Mouse (Mus musculus): Measurements from ENCODE around the gene Pde10a.
"Not testable (repeated sequence)": the region's sequence is repeated elsewhere in the genome, so short reads cannot be mapped to it uniquely, and the experiment has no call there.

Gene Pde10a

DNA sequence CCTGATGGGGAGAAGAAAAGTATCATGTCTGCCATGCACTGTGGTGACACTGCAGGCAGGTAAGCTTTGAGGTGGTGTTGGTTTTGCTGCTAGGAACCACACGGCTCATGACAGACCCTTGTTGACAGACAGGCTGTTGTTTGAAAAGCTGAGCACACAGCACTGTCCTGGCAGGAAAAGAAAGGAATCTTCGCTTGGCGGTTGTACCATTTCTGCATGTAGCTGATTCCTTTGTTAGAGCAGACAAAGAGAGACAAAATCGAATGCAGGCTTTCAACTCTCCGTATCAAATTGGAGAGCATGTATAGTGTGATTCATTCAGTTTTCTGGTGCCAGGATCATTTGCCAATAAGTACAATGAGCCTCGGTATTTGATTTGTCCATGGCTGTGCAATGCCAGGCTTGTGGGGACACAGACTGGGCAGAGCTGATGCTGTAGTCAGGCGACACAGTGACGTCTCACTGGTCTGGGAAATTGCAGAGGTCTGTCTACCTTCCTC is 122.2 kb downstream of the Pde10a start:
- no peak for DNase-seq (ENCODE audit: low spot score)

DNA sequence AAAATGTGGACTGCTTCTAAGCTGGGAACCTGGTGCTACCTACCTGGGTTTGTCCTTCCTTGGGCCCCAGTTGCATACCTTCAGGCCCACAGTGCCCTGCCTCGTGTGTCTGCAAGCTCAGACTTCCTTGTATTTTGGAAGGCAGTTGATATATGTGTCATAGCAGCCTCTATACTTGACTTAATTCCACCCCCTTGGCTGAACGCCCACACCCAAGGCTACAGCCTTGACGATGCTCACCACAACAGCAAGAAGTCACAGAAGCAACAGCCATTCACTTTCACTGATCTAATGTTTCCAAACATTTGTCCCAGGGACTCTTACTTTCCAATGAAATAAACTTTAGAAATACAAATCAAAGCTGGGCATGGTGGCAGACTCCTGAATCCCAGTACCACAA is 123.1 kb downstream of the Pde10a start:
- DNase-seq (ENCODE audit: low spot score) = no peak

DNA sequence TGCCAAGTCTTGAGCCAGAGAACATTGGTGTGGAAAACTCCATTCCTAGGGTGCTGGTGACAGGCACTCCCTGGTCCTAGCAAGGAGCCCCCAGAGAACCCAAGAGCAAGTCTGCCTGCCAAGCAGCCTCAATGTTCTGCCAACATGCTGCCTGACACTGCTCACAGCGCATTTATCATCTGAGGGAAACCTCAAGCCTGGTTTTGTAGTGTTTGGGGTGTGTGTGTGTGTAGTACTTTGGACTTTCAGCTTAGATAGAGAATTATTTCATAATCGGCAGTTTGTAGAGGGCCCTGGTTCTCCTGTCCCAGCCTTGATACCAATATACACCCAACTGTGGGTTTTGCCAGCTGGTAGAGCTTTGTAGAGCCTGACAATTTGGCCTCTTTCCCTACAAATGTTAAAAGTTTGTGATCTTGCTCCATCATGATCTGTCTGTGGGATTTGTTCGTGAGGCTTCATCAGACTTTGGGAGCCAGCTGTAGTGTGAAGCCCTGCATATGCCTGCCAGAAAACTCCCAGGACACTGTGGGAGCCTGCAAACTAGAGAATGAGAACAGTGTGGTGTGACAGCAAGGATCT is 127.6 kb downstream of the Pde10a start:
- DNase-seq (ENCODE audit: low spot score) = peak; percentile 29

DNA sequence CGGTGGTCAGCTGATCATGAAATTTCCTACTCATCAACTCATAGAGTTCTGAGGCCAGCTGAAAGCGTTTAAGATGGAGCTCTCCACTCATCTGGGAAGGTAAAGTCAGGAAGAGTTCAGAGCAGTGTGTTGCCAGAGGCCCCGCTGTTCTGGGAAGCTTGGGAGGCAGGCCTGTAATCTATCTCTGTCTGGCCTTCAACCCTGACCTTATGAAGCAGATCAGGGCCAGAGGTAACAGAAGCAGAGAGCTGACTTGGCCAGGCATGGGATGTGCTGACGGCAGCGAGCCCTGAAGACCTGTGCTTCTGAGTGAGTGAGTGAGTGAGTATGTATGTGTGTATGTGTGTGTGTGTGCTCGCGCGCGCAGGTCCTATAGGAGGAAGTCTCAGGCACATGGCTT is 132.5 kb downstream of the Pde10a start:
- no peak for DNase-seq (ENCODE audit: low spot score)

DNA sequence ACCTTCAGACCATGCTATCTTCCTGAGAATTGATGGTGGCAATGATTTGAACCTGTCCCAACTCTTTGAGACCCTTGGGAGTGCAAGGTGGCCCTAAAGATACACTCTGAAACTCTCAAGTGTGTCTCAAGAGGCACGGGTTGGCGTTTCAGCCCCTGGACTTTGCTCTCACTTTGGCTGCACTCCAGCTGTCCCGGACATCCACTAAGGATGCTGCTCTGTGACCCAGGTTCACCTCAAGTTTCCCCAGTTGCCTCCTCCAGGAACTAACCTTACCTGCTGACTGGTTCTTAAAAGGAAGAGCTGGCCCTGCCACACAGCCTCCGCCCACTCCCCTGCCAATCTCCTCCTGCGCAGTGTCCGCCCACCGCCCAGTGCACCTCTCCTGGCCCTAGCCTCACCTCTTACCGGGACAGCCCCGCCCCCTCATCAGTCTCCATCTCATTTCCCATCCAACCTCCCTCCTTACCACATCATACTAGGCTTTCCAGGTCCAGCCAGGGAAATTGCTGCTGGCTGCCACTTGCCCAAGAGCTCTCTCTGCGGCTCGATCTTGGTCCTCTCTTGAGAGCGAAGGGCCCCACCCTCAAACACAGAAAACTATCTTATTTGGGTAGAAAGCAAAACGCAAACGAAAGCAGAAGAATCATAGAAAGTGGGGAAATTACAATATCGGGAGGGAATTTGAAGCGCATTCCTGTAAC is 133.7 kb downstream of the Pde10a start:
- DNase-seq (ENCODE audit: low spot score) = no peak

DNA sequence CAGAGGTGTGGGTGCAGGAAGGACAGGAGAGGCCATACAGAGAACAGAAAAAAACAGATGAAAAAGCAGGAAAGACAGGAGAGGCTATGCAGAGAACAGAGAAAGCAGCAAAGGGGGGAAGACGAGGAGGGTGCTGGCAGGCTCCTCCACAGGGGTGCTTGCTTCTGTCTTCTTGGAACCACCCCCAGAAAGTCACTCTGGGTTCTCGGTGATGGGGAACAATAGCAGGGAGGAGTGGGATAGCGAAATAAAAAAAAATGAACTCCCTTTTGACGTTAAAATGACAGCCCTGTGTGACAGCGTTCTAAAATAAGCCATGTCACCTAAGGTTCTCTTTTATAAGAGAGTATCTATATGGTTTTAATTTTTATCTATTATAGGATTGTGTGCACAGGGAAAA is 141.7 kb downstream of the Pde10a start:
- no peak for DNase-seq (ENCODE audit: low spot score)

DNA sequence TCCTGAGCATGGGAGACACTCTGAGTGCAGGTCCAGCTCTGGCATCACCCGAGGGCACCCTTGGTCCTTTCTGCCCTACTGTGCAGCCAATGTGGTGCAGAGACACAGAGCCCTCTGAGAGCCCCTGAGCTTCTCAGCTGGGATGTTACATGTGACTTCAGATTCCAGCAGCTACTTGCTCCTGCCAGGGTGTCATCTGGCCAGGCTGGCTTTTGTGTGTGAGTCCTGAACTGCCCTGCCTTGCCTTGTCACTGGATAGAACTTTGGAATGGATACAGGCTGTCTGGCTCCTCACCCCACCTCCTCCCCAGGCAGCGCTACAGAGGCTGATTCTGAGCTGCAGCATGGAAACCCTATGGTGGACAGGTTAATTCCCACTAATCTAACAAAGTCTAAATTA is 149.5 kb downstream of the Pde10a start:
- DNase-seq (ENCODE audit: low spot score) = no peak

DNA sequence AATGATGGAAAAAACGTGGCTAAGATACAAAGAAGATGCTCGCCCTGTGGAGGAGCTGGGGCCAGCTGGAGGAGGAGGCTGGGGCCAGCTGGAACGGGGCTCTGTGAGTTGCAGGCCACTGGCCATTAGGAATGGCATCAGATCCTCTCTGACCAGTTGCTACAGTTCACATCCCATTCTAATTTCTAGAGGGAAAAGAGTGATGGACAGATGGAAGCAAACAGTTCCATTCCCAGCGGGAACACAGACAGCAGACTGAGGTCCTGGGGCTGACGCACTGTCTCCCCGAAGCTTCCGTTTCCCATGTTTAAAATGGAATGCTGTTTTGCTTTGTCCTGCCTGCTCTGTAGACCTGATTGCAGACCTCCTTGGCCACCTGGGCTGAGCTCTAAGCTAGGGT is 161.2 kb downstream of the Pde10a start:
- DNase-seq (ENCODE audit: low spot score) = no peak

DNA sequence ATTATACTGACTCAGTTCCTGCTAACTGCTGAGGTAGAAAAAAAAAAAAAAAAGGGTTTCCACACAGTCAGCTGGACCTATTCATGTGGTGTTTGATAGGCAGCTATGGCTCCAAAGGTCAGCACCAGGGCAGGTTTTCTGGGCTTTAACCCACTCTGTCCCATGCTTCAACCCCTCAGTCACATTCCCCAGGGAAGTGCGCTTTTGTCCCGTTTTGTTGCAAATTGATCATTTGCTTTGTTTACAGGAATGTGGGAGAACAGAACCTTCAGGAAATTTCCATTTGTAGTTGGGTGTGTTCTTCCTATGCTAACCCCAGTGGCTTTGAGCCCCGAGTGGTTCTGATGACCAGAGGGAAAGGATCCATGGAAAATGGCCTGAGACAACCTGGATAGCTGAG is 162.9 kb downstream of the Pde10a start:
- DNase-seq (ENCODE audit: low spot score) = no peak

DNA sequence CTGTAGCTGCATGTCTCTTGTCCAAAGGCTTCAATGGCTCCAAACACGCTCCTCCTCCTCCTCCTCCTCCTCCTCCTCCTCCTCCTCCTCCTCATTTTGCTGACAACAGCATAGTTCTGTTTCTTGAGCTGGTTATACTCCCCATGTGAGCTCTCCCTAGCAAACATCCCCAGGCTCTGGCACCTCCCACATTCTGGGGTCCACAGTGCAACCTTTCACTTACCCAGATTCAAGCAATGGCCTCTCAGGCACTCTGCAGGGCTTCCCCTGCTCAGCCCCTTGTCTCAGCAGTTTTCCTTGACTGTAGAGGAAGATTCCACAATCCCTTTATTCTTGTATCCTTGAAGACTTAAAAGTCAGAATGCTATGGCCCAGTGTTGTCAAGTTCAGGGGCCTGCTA is 173.1 kb downstream of the Pde10a start:
- no peak for DNase-seq (ENCODE audit: low spot score)

DNA sequence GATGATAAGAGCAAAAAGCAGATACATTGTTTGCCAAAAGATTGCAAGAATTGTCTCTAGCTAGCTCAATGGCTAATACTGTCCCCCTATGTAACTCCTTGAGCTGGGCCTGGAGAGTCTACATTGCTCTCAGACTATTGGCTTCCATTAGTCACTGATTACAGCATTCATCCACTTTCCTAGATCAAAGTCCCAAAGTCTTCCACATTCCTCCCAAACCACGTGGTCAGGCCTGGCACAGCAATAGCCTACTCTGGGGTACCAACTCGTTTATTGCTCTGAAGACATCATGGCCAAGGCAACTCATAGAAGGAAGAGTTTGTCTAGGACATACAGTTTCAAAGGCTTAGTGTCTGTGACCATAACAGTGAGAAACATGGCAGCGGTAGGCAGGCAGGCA is 173.6 kb downstream of the Pde10a start:
- DNase-seq (ENCODE audit: low spot score) = no peak

DNA sequence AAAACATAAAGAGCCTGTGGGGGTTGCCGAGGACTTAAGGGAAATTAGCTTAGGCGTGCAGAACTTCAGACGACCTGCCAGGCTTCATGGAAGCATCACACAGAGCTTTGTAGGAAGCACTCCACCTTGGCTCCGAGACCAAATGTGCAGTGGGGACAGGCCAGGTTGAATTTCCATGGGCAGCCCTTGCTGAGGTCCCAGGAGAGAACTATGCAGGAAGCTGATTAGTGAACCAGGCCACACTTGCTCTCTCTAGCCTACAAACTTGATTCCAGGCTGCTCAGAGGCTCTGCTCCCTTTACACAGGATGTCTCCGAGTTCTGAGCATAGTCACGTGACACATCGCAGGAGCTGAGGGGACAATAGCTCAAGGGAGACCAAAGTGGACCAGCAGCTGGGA is 175.9 kb downstream of the Pde10a start:
- DNase-seq (ENCODE audit: low spot score) = no peak

DNA sequence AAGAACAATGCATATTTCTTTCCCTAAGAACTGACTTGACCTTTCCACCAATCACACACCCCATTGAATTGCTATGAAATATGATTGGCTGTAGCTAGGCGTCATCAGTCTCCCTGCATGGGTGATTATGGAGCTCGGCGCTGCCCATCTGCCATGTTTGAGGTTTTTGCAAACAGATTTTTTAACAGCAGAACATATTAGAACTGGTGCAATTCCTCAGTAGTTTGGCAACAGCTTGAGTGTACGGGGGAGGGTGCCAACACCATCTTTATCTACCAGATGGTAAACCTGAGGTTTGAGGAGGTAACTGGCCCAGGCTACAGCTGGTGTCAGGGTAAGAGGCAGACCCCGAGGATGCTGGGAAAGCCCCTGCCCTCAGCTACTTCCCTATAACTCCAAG is 177.3 kb downstream of the Pde10a start:
- no peak for DNase-seq (ENCODE audit: low spot score)

DNA sequence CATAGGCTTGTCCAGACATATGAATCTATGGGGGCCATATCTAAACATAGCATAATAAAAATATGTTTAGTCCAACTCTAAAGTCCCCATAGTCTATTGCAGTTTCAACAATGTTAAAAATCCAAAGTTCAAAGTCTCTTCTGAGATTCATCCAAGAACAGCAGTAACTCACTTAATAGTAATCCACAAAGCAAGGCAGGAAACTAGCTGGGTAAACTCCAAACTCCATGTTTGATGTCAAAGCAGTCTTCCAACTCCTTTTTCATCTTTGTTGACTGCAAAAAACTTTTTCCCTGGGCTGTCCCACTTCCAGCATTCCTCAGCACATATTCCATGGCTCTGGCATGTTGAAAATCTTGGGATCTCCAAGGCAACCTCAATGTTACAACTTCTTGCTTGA is 182.8 kb downstream of the Pde10a start:
- no peak for DNase-seq (ENCODE audit: low spot score)

DNA sequence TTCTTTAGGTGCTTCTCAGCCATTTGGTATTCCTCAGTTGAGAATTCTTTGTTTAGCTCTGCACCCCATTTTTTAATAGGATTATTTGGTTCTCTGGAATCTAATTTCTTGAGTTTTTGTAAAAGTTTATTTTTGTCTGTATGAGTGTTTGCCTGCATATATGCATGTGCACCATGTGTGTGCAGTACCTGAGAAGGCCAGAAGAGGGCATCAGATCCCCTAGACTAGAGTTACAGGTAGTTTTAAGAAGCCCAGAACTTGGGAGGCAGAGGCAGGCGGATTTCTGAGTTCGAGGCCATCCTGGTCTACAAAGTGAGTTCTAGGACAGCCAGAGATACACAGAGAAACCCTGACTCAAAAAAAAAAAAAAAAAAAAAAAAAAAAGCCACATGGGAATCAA is 187.6 kb downstream of the Pde10a start:
- not testable (repeated sequence) for DNase-seq (ENCODE audit: low spot score)

DNA sequence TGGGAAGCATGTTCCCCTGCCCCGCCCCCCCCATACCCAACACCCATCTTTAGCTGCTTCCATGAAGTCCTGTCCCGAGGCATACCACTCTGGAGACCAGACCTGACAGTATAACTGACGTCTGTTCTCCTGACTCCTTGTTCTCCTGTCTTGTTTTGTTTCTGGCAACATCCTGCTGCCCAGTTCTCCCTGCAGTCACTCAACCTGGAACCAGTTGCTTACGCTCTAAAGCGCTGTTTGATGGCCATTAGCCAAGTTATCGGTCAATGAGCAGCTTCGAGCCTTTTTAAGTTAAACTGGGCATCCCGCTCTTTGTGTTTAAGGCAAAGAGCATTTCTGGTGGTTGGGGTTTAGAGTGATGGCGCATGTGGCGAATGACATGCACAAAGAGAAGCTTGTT is 195.8 kb downstream of the Pde10a start:
- no peak for DNase-seq (ENCODE audit: low spot score)

DNA sequence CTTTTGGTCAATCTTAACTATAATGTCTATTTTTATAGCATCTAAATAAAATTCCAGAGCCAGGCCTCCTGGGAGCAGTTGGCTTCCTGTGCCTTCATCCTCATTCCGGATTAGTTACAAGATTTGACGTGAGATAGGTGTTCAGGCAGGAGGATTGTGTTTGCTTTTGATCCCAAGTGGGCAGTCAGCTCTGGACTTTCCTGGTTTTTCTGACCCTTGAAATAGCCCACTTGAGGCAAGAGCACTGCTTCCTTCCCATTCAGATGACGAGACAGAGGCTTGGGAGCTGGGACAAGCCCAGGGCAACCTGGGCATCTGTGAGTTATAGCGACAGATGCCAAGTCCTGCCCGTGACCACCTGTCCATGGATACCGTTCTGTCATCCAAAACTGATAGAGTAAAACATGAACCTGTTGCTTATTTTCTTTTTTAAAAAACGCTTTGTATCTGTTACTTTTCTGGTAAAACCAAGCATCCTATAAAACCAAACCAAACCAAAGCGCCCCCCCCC is 199.3 kb downstream of the Pde10a start:
- DNase-seq (ENCODE audit: low spot score) = no peak

DNA sequence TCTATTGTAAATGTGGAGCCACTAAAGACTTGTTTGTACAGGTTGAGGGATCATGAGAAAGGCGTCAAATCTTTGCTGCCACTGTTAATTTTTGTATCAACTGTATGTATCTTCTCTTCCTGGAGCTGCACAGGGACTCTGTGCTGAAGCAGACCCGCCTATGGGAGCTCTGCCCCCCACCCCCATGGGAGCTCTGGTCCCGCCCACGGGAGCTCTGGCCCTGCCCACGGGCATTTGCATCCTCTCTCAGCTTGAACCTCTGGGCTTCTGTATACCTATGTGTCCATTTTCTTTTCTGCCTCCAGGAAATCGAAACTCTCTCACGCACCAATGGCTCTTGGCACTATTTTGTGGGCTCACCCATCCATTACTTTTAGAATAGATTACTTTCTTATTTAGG is 203.5 kb downstream of the Pde10a start:
- no peak for DNase-seq (ENCODE audit: low spot score)

DNA sequence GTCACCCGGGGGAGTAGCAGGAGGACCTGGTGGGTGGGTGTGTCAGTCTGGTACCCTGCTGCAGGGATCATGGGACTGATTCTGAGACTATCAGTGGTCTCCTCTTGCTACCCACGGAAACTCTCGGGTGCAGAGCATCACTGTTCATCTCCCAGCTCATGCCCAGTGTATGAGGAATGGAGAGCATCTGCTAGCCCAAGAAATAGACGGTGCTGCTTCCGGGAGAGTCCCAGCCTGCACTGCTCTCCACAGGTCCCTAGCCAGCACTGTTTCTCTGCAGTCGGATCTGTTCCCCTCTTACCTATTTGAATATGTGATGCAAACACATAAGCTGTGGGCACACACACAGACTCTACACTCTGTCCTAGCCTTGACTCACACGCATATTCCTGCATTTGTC is 204.6 kb downstream of the Pde10a start:
- no peak for DNase-seq (ENCODE audit: low spot score)

DNA sequence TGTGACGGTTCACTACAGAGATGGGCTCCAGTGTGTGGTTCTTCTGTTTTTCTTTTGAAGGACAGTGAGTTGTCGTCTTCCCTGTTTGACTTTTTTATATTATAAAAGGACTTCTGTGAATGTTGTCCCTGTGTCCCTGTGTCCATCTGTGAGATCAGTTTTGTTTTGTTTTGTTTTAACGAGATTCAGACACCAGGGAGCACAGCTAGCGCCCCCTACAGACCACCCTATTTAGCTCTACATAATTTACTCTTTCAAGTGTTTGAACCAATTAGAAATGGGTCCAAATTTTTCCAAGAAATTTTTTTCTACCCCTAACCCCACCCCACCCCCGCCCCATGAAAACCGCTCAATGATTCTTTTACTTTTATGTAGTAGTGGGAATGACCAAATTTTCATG is 205.9 kb downstream of the Pde10a start:
- DNase-seq (ENCODE audit: low spot score) = no peak

DNA sequence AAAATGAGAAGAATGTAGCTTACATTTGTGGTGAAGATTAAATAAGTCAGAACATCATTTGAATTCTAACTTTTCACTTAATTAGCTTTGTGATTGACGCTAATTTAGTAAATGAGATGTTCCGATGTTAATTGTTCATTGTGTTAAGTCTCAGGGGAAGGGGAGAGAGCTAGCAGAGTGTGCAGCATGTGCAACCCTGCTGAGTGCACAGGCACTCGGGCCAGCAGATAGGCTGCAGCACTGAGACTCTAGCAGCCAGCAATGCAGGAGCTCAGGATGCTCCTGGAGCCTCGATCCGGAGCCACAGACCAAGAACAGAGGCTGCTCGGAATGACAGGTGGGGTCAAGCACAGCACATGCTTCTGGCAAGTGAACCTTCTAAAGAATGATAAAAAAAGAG is 211.1 kb downstream of the Pde10a start:
- no peak for DNase-seq (ENCODE audit: low spot score)

DNA sequence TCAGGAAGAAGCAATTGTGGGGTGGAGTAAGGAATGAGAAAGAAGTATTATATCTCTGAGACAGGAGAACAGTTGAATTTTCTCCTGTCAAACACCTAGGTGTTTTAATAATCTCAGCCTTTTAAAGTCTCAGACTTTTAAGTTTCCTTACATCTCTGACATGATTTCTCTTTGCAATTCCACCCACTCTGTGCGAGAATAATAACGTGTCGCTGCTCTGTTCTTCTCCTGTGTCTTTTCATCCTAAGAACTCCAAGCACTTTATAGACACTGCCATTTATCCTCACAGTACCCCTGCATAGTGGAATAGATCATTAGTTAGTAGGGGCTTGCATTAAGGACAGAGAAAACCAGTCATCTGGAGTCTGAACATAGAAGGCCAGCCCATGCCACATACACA is 217.6 kb downstream of the Pde10a start:
- DNase-seq (ENCODE audit: low spot score) = no peak

DNA sequence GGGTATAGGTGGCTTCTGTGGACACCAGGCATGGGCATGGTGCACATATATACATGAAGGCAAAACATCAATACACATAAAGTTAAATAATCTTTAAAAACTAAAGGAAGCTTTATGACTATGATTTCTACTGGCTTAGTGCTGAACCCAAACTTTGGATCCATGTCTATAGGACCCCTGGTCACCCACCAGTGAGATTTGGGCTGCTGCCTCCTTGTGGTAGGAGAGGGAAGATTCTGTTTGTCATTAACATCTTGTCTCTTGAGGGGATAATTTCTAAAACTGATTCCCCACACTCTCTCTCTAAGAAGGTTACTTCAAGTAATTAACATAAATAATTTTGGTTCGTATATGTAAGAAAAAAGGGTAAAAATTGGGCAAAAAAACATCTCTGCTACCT is 220.2 kb downstream of the Pde10a start:
- DNase-seq (ENCODE audit: low spot score) = no peak

DNA sequence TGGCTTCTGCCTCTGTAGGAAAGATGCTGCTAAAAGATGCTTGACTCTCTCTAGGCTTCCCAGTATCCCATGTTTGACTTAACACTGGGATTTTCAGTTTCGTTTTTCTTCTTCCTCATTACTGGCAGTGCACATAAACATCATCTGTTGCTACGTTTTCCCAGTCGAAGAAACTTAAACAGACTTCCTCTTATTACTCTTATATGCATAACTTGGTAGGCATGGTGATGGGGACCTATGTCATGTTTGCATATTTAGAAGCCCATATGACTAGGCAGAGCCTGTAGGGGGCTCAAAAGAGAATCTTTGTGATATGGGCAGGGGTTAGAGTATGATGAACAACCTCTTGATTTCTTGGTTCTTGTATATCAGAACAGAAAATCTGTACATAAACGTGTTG is 224.3 kb downstream of the Pde10a start:
- no peak for DNase-seq (ENCODE audit: low spot score)

Measured in urinary bladder, postnatal 14 days (tissue).